Mouse (Mus musculus): ENCODE measurements around the gene Ubap2. TPM values are rescaled to one million over a fixed set of nuclear protein-coding genes. Genes with fewer than 3 reads are reported as not detected.

Gene Ubap2
- polyA plus RNA-seq, 1 experiment from 2014 or later = 45.4 TPM

DNA sequence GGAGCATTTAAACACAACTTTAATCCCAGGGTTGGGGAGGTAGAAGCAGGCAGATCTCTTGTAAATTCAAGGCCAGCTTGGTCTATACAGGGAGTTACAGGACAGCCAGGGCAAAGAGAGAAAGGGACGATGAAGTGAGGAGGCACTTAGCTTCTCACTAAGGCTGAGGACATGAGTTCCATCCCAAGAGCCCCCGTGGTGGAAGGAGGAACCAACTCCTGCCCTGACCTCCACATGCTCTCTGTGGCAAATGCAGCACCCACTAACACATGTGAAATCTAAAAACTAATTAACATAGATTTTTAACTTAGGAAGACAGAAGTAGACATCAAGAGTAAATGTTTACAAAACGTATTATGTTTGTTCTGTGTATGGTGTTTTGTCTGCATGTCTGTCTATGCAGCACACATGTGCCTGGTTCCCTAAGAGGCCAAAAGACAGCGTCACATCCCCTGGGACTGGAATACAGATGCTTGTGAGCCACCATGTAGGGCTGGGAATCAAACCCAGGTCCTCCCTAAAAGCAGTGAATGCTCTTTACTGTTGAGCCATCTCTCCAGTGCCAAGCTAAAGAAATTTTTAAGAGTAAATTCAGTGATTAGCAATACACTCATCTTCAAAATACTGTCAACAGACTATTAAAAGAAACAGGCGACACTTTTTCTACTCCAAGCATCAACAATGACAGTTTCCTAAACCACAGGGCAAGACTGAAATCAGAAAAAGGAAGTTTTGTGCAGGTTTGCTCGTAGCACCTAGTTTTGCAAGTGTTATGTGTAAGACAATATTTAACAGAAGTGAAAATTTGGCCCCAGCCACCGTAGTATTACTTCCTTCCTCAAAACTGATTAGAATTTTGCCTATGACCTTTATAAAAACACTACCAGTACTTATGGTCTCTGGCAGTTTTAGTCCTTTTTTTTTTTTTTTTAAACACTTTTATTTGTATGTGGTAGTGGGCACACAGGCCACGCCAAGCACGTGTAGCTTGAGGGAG, 35.9 kb upstream of the Ubap2 start:
- ATAC-seq (ENCODE audit: insufficient number of reproducible peaks, insufficient read depth, low FRiP score, low read depth) = no peak
- WGBS = 91% methylated on average over 9 of the region's 9 CpGs
- Histone ChIP-seq H3K9ac (ENCODE audit: low read length) (no peak overlapping the region), H3K4me2 (ENCODE audit: low read length) (no peak overlapping the region), H3K36me3 (ENCODE audit: control insufficient read depth, insufficient read depth, low read length) (peaks cover 66% of the 10 kb centered on the region), H3K4me3 (ENCODE audit: control insufficient read depth in 1 of 2, insufficient read depth in 1 of 2, low read depth in 1 of 2, low read length in 2 of 2) (no peak overlapping the region), H3K27ac (replicated peaks in 1 of 2; ENCODE audit: control insufficient read depth in 1 of 2, insufficient read depth in 1 of 2, low read depth in 2 of 2, low read length in 2 of 2) (no peak overlapping the region), H3K27me3 (ENCODE audit: control insufficient read depth, insufficient read depth, low read length) (no peaks in the 10 kb centered on the region), H3K9me3 (ENCODE audit: control insufficient read depth, low read length) (no peaks in the 10 kb centered on the region), H3K4me1 (ENCODE audit: control insufficient read depth in 2 of 2, insufficient read depth in 2 of 2, low read length in 2 of 2) (peaks cover 9 to 17% of the 10 kb centered on the region in 2 experiments)

DNA sequence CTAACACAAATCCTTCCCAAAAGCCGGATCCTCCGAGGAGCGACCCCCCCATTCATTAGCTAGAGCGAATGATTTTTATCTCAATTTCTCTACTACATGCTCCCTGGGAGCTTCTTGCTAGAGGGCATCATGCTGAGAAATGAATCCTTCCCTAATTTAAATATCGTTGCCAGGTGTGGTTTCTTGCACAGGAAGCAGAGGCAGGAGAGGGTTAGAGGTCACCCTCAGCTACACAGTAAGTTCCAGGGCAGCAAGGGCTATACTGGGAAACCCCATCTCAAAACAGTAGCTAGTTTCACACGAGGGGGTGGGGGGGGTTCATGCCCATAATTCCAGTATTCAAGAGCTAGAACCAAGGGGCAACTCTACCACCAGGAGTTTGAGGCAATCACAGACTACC, 32.5 kb upstream of the Ubap2 start:
- Histone ChIP-seq H3K9me3 (ENCODE audit: control insufficient read depth, low read length) (no peaks in the 10 kb centered on the region), H3K4me3 (ENCODE audit: control insufficient read depth in 1 of 2, insufficient read depth in 1 of 2, low read depth in 1 of 2, low read length in 2 of 2) (no peak overlapping the region), H3K36me3 (ENCODE audit: control insufficient read depth, insufficient read depth, low read length) (peaks cover 66% of the 10 kb centered on the region), H3K9ac (ENCODE audit: low read length) (no peak overlapping the region), H3K4me2 (ENCODE audit: low read length) (no peak overlapping the region), H3K27me3 (ENCODE audit: control insufficient read depth, insufficient read depth, low read length) (no peaks in the 10 kb centered on the region), H3K27ac (replicated peaks in 1 of 2; ENCODE audit: control insufficient read depth in 1 of 2, insufficient read depth in 1 of 2, low read depth in 2 of 2, low read length in 2 of 2) (no peak overlapping the region), H3K4me1 (ENCODE audit: control insufficient read depth in 2 of 2, insufficient read depth in 2 of 2, low read length in 2 of 2) (0 out of 4 replicates have a peak, but pooled peaks cover 0 to 6% of the 10 kb centered on the region in 2 experiments)
- whole genome bisulfite sequencing = 80% methylated on average over 6 of the region's 6 CpGs
- no peak for ATAC-seq (ENCODE audit: insufficient number of reproducible peaks, insufficient read depth, low FRiP score, low read depth)

DNA sequence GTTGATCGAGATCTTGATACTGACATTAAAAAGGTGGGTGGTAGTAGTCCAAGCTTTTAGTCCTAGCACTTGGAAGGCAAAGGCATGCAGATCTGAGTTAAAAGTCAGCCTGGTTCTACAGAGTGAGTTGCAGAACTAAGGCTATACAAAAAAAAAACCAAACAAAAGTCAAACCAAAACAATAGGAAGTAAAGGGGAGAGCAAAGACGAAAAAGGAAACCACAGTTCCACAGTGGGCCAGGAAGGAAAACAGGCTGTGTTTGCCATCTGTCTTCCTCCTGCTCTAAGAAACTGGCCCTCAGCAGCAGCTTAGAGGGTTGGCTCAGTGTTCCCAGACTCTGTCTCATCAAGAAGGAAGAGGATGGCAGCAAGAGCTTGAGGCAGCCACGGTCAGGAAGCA, 29.4 kb upstream of the Ubap2 start:
- Histone ChIP-seq H3K27ac (replicated peaks in 1 of 2; ENCODE audit: control insufficient read depth in 1 of 2, insufficient read depth in 1 of 2, low read depth in 2 of 2, low read length in 2 of 2) (no peak overlapping the region), H3K4me1 (ENCODE audit: control insufficient read depth in 2 of 2, insufficient read depth in 2 of 2, low read length in 2 of 2) (0 out of 4 replicates have a peak, but pooled peaks cover 0 to 6% of the 10 kb centered on the region in 2 experiments), H3K4me3 (ENCODE audit: control insufficient read depth in 1 of 2, insufficient read depth in 1 of 2, low read depth in 1 of 2, low read length in 2 of 2) (no peak overlapping the region), H3K27me3 (ENCODE audit: control insufficient read depth, insufficient read depth, low read length) (no peaks in the 10 kb centered on the region), H3K9ac (ENCODE audit: low read length) (no peak overlapping the region), H3K36me3 (ENCODE audit: control insufficient read depth, insufficient read depth, low read length) (peaks cover 66% of the 10 kb centered on the region), H3K4me2 (ENCODE audit: low read length) (no peak overlapping the region), H3K9me3 (ENCODE audit: control insufficient read depth, low read length) (no peaks in the 10 kb centered on the region)
- no peak for ATAC-seq (ENCODE audit: insufficient number of reproducible peaks, insufficient read depth, low FRiP score, low read depth)
- WGBS = 61% methylated on average over 3 of the region's 3 CpGs

DNA sequence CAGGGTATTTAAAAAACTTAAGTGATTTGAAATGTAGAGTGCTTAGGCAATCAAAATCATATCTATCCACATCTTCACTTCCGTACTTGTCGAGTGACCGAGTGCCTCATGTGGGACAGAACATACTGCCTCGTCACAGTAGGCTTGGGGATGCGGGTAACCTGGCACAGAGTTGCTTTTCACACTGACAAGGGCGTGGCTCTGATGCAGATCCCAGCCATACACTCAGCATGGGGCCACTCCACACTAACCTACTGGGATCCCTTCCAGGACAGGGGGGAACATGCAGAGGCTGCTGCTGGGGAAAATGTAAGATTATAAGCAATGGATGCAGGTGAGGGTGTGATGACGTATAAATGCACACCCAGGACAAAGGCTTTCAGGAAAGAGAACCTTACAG, 28.7 kb upstream of the Ubap2 start:
- ATAC-seq (ENCODE audit: insufficient number of reproducible peaks, insufficient read depth, low FRiP score, low read depth) = no peak
- Histone ChIP-seq H3K27ac (replicated peaks in 1 of 2; ENCODE audit: control insufficient read depth in 1 of 2, insufficient read depth in 1 of 2, low read depth in 2 of 2, low read length in 2 of 2) (no peak overlapping the region), H3K4me1 (ENCODE audit: control insufficient read depth in 2 of 2, insufficient read depth in 2 of 2, low read length in 2 of 2) (0 out of 4 replicates have a peak, but pooled peaks cover 0 to 6% of the 10 kb centered on the region in 2 experiments), H3K4me3 (ENCODE audit: control insufficient read depth in 1 of 2, insufficient read depth in 1 of 2, low read depth in 1 of 2, low read length in 2 of 2) (no peak overlapping the region), H3K9me3 (ENCODE audit: control insufficient read depth, low read length) (no peaks in the 10 kb centered on the region), H3K27me3 (ENCODE audit: control insufficient read depth, insufficient read depth, low read length) (no peaks in the 10 kb centered on the region), H3K9ac (ENCODE audit: low read length) (no peak overlapping the region), H3K36me3 (ENCODE audit: control insufficient read depth, insufficient read depth, low read length) (peaks cover 66% of the 10 kb centered on the region), H3K4me2 (ENCODE audit: low read length) (no peak overlapping the region)
- WGBS = 87% methylated on average over 7 of the region's 7 CpGs

DNA sequence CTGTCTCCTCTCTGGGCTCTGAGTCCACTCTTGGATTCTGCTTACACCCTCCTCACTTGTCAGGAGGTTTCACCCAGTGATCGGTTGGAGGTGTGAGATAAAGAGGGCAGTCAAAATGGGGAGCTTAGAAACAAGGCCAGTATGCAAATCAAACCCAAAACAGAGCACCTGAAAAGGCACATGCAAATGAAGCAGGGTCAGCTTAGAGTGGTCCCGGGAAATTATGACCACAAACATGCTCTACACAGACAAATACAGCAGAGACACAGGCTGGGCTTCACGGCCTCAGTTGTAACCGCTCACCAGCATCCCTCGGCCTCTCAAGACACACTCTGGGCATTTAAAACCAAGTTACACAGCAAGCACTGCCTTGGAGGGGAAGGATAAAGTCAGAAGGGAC, 24.0 kb upstream of the Ubap2 start:
- Histone ChIP-seq H3K4me2 (ENCODE audit: low read length) (no peak overlapping the region), H3K9me3 (ENCODE audit: control insufficient read depth, low read length) (no peaks in the 10 kb centered on the region), H3K36me3 (ENCODE audit: control insufficient read depth, insufficient read depth, low read length) (peaks cover 92% of the 10 kb centered on the region), H3K9ac (ENCODE audit: low read length) (no peak overlapping the region), H3K4me1 (ENCODE audit: control insufficient read depth in 2 of 2, insufficient read depth in 2 of 2, low read length in 2 of 2) (0 out of 4 replicates have a peak, but pooled peaks cover 0 to under 1% of the 10 kb centered on the region in 2 experiments), H3K27me3 (ENCODE audit: control insufficient read depth, insufficient read depth, low read length) (no peaks in the 10 kb centered on the region), H3K4me3 (ENCODE audit: control insufficient read depth in 1 of 2, insufficient read depth in 1 of 2, low read depth in 1 of 2, low read length in 2 of 2) (no peak overlapping the region), H3K27ac (replicated peaks in 1 of 2; ENCODE audit: control insufficient read depth in 1 of 2, insufficient read depth in 1 of 2, low read depth in 2 of 2, low read length in 2 of 2) (no peak overlapping the region)
- ATAC-seq (ENCODE audit: insufficient number of reproducible peaks, insufficient read depth, low FRiP score, low read depth) = no peak
- 91% methylated on average over 5 of the region's 5 CpGs for WGBS

DNA sequence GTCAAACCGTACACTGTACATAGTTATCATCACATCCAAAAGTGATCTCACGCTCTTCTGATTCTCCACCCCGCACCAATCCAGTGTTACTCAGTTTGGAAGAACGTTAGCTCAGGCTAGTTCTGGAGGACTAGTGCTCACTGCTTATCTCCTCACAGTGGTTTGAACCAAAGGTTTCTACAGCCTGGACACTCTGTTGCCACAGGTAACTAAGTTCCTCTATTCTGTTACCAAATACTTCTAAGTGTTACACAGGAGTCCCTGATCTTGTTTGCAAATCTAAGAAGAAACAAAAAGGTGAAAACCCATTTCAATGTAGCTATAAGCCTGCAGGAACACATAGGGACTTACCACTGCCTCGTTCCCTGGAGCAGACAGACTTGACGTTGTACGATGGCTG, 21.0 kb upstream of the Ubap2 start:
- Histone ChIP-seq H3K9ac (ENCODE audit: low read length) (no peak overlapping the region), H3K4me3 (ENCODE audit: control insufficient read depth in 1 of 2, insufficient read depth in 1 of 2, low read depth in 1 of 2, low read length in 2 of 2) (no peak overlapping the region), H3K27me3 (ENCODE audit: control insufficient read depth, insufficient read depth, low read length) (no peaks in the 10 kb centered on the region), H3K4me1 (ENCODE audit: control insufficient read depth in 2 of 2, insufficient read depth in 2 of 2, low read length in 2 of 2) (no peaks in the 10 kb centered on the region), H3K36me3 (ENCODE audit: control insufficient read depth, insufficient read depth, low read length) (peaks cover 100% of the 10 kb centered on the region), H3K9me3 (ENCODE audit: control insufficient read depth, low read length) (no peaks in the 10 kb centered on the region), H3K4me2 (ENCODE audit: low read length) (no peak overlapping the region), H3K27ac (replicated peaks in 1 of 2; ENCODE audit: control insufficient read depth in 1 of 2, insufficient read depth in 1 of 2, low read depth in 2 of 2, low read length in 2 of 2) (no peak overlapping the region)
- ATAC-seq (ENCODE audit: insufficient number of reproducible peaks, insufficient read depth, low FRiP score, low read depth) = no peak
- WGBS = 93% methylated on average over 7 of the region's 7 CpGs

DNA sequence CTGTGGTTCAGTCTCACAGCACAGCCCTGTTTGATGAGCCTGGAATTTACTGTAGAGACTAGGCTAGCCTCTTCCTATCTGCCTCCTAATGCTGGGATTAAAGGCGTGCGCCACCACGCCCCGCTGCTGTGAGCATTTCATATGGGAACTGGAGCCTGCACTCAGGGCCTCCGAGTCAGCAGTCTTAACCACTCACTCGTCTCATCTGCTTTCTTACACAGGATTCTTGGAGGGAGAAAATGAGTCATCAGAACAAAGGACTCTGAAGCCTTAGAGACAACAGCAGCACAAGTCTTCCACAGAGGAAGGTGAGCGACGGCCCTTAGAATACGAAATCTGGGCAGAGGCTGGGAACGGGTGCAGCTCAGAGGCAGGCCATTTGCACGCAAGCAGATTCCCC, 20.6 kb upstream of the Ubap2 start:
- H3K4me1 ChIP-seq (ENCODE audit: control insufficient read depth in 2 of 2, insufficient read depth in 2 of 2, low read length in 2 of 2) = no peaks in the 10 kb centered on the region
- H3K4me2 ChIP-seq (ENCODE audit: low read length) = no peak overlapping the region
- H3K4me3 ChIP-seq (ENCODE audit: control insufficient read depth in 1 of 2, insufficient read depth in 1 of 2, low read depth in 1 of 2, low read length in 2 of 2) = no peak overlapping the region
- peaks cover 100% of the 10 kb centered on the region for H3K36me3 ChIP-seq (ENCODE audit: control insufficient read depth, insufficient read depth, low read length)
- 88% methylated on average over 11 of the region's 11 CpGs for WGBS
- ATAC-seq (ENCODE audit: insufficient number of reproducible peaks, insufficient read depth, low FRiP score, low read depth) = no peak
- H3K27me3 ChIP-seq (ENCODE audit: control insufficient read depth, insufficient read depth, low read length) = no peaks in the 10 kb centered on the region
- no peak overlapping the region for H3K9ac ChIP-seq (ENCODE audit: low read length)
- no peak overlapping the region for H3K27ac ChIP-seq (replicated peaks in 1 of 2; ENCODE audit: control insufficient read depth in 1 of 2, insufficient read depth in 1 of 2, low read depth in 2 of 2, low read length in 2 of 2)
- no peaks in the 10 kb centered on the region for H3K9me3 ChIP-seq (ENCODE audit: control insufficient read depth, low read length)
